Mouse (Mus musculus): ENCODE results near the gene Fign. TPM values are rescaled to one million over a fixed set of nuclear protein-coding genes. Genes with fewer than 3 reads are reported as not detected.

Fign gene
- 6.0 and 7.2 TPM in 2 replicates for polyA plus RNA-seq (2014; fragmentation: Nextera tagmentation; extraction: Ambion mirVana)

DNA sequence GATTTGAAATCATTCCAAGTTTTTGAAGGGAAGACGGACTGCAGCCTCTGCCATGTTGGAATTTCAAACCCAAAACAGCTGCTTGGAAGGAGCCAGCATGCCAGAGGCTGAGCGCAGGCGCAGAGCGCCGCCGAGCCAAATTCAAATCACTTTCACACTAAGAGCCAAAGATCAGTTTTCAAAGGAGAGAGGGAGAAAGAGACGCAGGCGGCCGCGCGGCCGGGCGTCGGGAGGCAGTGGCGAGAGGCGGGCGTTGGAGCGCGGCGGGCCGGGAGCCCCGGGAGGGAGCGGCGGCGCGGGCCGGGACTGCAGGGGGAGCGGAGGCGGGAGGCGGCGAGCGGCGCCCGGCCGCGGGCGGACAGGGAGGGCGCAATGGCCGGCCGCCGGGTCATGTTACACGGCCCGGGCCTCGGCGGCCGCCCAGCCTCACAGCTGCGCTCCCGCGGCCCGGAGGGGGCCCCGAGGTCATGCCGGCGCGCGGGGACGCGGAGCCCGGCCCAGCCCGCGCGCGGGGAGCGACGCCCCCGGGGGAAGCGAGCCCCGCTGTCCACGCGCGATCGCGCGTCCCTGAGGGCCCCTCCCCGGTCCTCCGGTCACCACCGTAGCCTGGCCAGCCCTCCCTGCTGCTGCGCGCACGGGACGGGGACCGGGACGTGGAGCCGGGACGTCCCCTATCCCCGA is at the start of gene Fign:
Gene Fign, minus strand, starts transcription at position 102 of the 681 bp plus-strand sequence.
- peak within 1 kb of the TSS; percentile 92 for H3K4me2 ChIP-seq (ENCODE audit: low read depth, low read length)
- 0 out of 2 replicates have a peak, but pooled peaks cover 4% of the 10 kb centered on the region for H3K4me1 ChIP-seq (ENCODE audit: control insufficient read depth, insufficient read depth, low read length)
- ATAC-seq (ENCODE audit: low read depth) (peak; percentile 86), DNase-seq (ENCODE audit: low spot score) (peak; percentile 94)
- H3K27me3 ChIP-seq (replicated peaks; ENCODE audit: control insufficient read depth, insufficient read depth, low read length): no peaks in the 10 kb centered on the region
- H3K9me3 ChIP-seq (ENCODE audit: control insufficient read depth, low read length): no peaks in the 10 kb centered on the region
- H3K9ac ChIP-seq (ENCODE audit: low read depth, low read length): peak within 1 kb of the TSS; percentile 93
- peak within 1 kb of the TSS; percentile 75 for H3K4me3 ChIP-seq (ENCODE audit: low read depth, low read length)
- H3K36me3 ChIP-seq (ENCODE audit: control insufficient read depth, insufficient read depth, low read length): no peaks in the 10 kb centered on the region
- WGBS: 0% methylated on average over 13 of the region's 85 CpGs
- H3K27ac ChIP-seq (replicated peaks; ENCODE audit: low read depth, low read length): peak within 1 kb of the TSS; percentile 97

GRCm38 (mm10) chr2:64133597-64133996 is 35.8 kb upstream of the Fign start:
- no peaks in the 10 kb centered on the region for H3K9me3 ChIP-seq (ENCODE audit: control insufficient read depth, low read length)
- no peak for DNase-seq (ENCODE audit: low spot score)
- H3K36me3 ChIP-seq (ENCODE audit: control insufficient read depth, insufficient read depth, low read length): no peaks in the 10 kb centered on the region
- no peak overlapping the region for H3K27ac ChIP-seq (replicated peaks; ENCODE audit: low read depth, low read length)
- no peak overlapping the region for H3K4me3 ChIP-seq (ENCODE audit: low read depth, low read length)
- no peak overlapping the region for H3K4me2 ChIP-seq (ENCODE audit: low read depth, low read length)
- H3K4me1 ChIP-seq (ENCODE audit: control insufficient read depth, insufficient read depth, low read length): no peaks in the 10 kb centered on the region
- H3K27me3 ChIP-seq (replicated peaks; ENCODE audit: control insufficient read depth, insufficient read depth, low read length): no peaks in the 10 kb centered on the region
- ATAC-seq (ENCODE audit: low read depth): no peak
- WGBS: 80% methylated on average over 4 of the region's 4 CpGs
- H3K9ac ChIP-seq (ENCODE audit: low read depth, low read length): no peak overlapping the region

- Histone ChIP-seq H3K4me3 (ENCODE audit: low read depth, low read length) (no peak overlapping the region), H3K9me3 (ENCODE audit: control insufficient read depth, low read length) (no peaks in the 10 kb centered on the region), H3K36me3 (ENCODE audit: control insufficient read depth, insufficient read depth, low read length) (no peaks in the 10 kb centered on the region), H3K27me3 (replicated peaks; ENCODE audit: control insufficient read depth, insufficient read depth, low read length) (no peaks in the 10 kb centered on the region), H3K4me1 (ENCODE audit: control insufficient read depth, insufficient read depth, low read length) (no peaks in the 10 kb centered on the region), H3K9ac (ENCODE audit: low read depth, low read length) (no peak overlapping the region), H3K27ac (replicated peaks; ENCODE audit: low read depth, low read length) (no peak overlapping the region), H3K4me2 (ENCODE audit: low read depth, low read length) (no peak overlapping the region)
- no peak for ATAC-seq (ENCODE audit: low read depth)
- 86% methylated on average over 5 of the region's 5 CpGs for WGBS
- no peak for DNase-seq (ENCODE audit: low spot score)
These were observed 22.7 kb upstream of the Fign start for GRCm38 (mm10) chr2:64120495-64120894.

GRCm38 (mm10) chr2:64116613-64117012 is 18.8 kb upstream of the Fign start:
- Histone ChIP-seq H3K4me2 (ENCODE audit: low read depth, low read length) (no peak overlapping the region), H3K4me1 (ENCODE audit: control insufficient read depth, insufficient read depth, low read length) (no peaks in the 10 kb centered on the region), H3K4me3 (ENCODE audit: low read depth, low read length) (no peak overlapping the region), H3K9ac (ENCODE audit: low read depth, low read length) (no peak overlapping the region), H3K27ac (replicated peaks; ENCODE audit: low read depth, low read length) (no peak overlapping the region), H3K27me3 (replicated peaks; ENCODE audit: control insufficient read depth, insufficient read depth, low read length) (no peaks in the 10 kb centered on the region), H3K36me3 (ENCODE audit: control insufficient read depth, insufficient read depth, low read length) (no peaks in the 10 kb centered on the region), H3K9me3 (ENCODE audit: control insufficient read depth, low read length) (no peaks in the 10 kb centered on the region)
- DNase-seq (ENCODE audit: low spot score) (no peak), ATAC-seq (ENCODE audit: low read depth) (no peak)
- WGBS: 71% methylated on average over 7 of the region's 7 CpGs

DNA sequence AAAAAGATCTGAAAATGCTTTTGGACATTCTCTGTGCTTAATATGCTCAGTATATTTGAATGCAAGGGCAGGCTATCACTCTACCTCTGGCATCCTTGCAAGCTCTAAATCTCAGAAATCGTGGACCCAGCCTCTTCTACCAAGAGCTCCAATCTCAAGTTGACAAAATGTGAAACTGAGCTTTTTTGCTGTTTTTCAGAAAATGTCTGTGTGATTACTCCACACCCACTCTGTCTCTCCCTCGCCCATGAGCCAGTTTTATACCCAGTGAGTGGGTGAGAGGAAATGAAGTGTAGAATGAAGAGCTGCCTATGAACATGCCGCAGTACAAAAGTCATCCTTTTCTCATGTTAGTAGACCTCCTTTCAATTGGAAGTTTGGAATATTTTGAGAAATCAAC is 13.3 kb upstream of the Fign start:
- Histone ChIP-seq H3K4me1 (ENCODE audit: control insufficient read depth, insufficient read depth, low read length) (no peaks in the 10 kb centered on the region), H3K36me3 (ENCODE audit: control insufficient read depth, insufficient read depth, low read length) (no peaks in the 10 kb centered on the region), H3K4me3 (ENCODE audit: low read depth, low read length) (no peak overlapping the region), H3K4me2 (ENCODE audit: low read depth, low read length) (no peak overlapping the region), H3K9ac (ENCODE audit: low read depth, low read length) (no peak overlapping the region), H3K27ac (replicated peaks; ENCODE audit: low read depth, low read length) (no peak overlapping the region), H3K27me3 (replicated peaks; ENCODE audit: control insufficient read depth, insufficient read depth, low read length) (no peaks in the 10 kb centered on the region), H3K9me3 (ENCODE audit: control insufficient read depth, low read length) (no peaks in the 10 kb centered on the region)
- ATAC-seq (ENCODE audit: low read depth) (no peak), DNase-seq (ENCODE audit: low spot score) (no peak)
- WGBS: 88% methylated on average over 3 of the region's 3 CpGs

- 84% methylated on average over 4 of the region's 4 CpGs for WGBS
- H3K27me3 ChIP-seq (replicated peaks; ENCODE audit: control insufficient read depth, insufficient read depth, low read length): no peaks in the 10 kb centered on the region
- ATAC-seq (ENCODE audit: low read depth): no peak
These were observed 12.0 kb upstream of the Fign start for GRCm38 (mm10) chr2:64109860-64110259.

GRCm38 (mm10) chr2:64108040-64108439 is 10.2 kb upstream of the Fign start:
- H3K9ac ChIP-seq (ENCODE audit: low read depth, low read length): no peak overlapping the region
- H3K27ac ChIP-seq (replicated peaks; ENCODE audit: low read depth, low read length): no peak overlapping the region
- 80% methylated on average over 8 of the region's 8 CpGs for WGBS
- H3K4me2 ChIP-seq (ENCODE audit: low read depth, low read length): no peak overlapping the region
- no peaks in the 10 kb centered on the region for H3K9me3 ChIP-seq (ENCODE audit: control insufficient read depth, low read length)
- H3K36me3 ChIP-seq (ENCODE audit: control insufficient read depth, insufficient read depth, low read length): no peaks in the 10 kb centered on the region
- DNase-seq (ENCODE audit: low spot score) (no peak), ATAC-seq (ENCODE audit: low read depth) (no peak)
- H3K27me3 ChIP-seq (replicated peaks; ENCODE audit: control insufficient read depth, insufficient read depth, low read length): no peaks in the 10 kb centered on the region
- H3K4me1 ChIP-seq (ENCODE audit: control insufficient read depth, insufficient read depth, low read length): no peaks in the 10 kb centered on the region
- H3K4me3 ChIP-seq (ENCODE audit: low read depth, low read length): no peak overlapping the region

More at GRCm38 (mm10) chr2:64109860-64110259, 12.0 kb upstream of the Fign start:
- H3K4me3 ChIP-seq (ENCODE audit: low read depth, low read length): no peak overlapping the region
- H3K36me3 ChIP-seq (ENCODE audit: control insufficient read depth, insufficient read depth, low read length): no peaks in the 10 kb centered on the region
- no peak overlapping the region for H3K27ac ChIP-seq (replicated peaks; ENCODE audit: low read depth, low read length)
- no peak for DNase-seq (ENCODE audit: low spot score)
- no peaks in the 10 kb centered on the region for H3K9me3 ChIP-seq (ENCODE audit: control insufficient read depth, low read length)
- H3K4me1 ChIP-seq (ENCODE audit: control insufficient read depth, insufficient read depth, low read length): no peaks in the 10 kb centered on the region
- no peak overlapping the region for H3K4me2 ChIP-seq (ENCODE audit: low read depth, low read length)
- no peak overlapping the region for H3K9ac ChIP-seq (ENCODE audit: low read depth, low read length)

- Histone ChIP-seq H3K9ac (ENCODE audit: low read depth, low read length) (peak overlapping the region; percentile 93), H3K27me3 (replicated peaks; ENCODE audit: control insufficient read depth, insufficient read depth, low read length) (no peaks in the 10 kb centered on the region), H3K9me3 (ENCODE audit: control insufficient read depth, low read length) (no peaks in the 10 kb centered on the region), H3K36me3 (ENCODE audit: control insufficient read depth, insufficient read depth, low read length) (no peaks in the 10 kb centered on the region), H3K4me2 (ENCODE audit: low read depth, low read length) (peak overlapping the region; percentile 92), H3K4me3 (ENCODE audit: low read depth, low read length) (peak overlapping the region; percentile 75), H3K27ac (replicated peaks; ENCODE audit: low read depth, low read length) (peak overlapping the region; percentile 97), H3K4me1 (ENCODE audit: control insufficient read depth, insufficient read depth, low read length) (0 out of 2 replicates have a peak, but pooled peaks cover 4% of the 10 kb centered on the region)
- ATAC-seq (ENCODE audit: low read depth): peak; percentile 77
- 4% methylated on average over 18 of the region's 21 CpGs for WGBS
- peak; percentile 59 for DNase-seq (ENCODE audit: low spot score)
These were observed 931 bp upstream of the Fign start for GRCm38 (mm10) chr2:64098618-64099320.

All from embryonic facial prominence, embryonic 14.5 days (tissue).